Mouse (Mus musculus): ENCODE measurements around the gene Taf3.

Gene Taf3

DNA sequence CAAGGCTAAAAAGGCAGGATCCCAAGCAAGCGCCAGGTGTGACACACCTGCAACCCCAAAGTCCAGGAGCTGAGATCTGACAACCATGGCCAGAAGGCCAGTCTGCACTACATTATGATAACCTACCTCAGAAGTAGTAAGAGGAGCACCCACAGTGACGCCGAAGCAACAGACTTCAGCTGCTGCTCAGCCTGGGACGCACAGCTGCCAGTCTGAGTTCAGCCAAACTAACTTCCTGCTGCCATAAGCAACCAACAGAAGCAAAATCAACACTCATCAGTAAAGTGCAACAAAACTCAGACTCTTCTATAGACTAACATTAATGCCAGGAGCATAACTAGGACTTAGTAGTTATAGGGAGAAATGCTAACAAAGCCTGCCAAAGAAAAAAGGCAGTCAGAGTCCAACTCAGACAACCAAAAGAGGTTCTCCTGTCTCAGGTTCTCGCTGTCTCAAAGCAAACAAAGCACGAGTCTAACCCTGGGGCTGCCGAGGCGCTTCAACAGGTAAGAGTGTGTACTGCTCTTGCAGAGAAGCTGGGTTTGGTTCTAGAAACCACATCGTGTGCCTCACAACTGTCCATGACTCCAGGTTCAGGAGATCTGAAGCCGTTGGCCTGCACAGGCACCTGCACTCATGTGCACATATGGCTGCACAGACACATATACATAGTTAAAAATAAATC lies 33.3 kb downstream of the Taf3 start:
- no peak for DNase-seq (ENCODE audit: low read depth in 1 of 2, low spot score in 2 of 2)

DNA sequence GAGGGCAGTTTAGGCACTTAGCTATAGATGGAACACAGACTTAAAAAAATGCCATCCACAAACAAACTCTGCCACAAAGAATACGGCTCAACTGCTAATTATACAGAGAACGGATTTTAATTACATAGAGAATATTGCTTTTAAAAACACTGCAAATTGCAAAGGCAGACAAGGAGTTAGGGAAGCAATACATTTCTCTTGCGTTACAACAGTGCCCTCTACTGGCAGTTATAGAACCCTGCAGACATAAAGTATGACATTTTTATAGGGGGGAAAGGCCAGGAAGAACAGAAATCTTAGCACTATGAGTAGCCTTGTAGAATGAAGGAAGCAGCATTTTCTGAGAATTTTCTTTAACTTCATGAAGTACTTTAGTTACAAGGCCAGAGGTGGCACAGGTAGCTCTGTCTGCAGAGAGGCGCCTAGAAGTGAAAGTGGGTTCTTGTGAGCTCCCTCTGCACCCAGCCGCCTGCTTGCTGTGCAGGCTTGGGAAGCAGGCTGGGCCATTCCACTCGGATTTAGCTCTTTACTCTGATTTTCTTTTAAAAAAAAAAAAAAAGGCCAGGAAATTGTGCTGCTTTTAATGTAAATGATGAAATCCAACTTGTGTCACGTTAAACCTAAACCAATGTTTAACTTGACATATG lies 38.0 kb downstream of the Taf3 start:
- DNase-seq (ENCODE audit: low read depth in 1 of 2, low spot score in 2 of 2): no peak

DNA sequence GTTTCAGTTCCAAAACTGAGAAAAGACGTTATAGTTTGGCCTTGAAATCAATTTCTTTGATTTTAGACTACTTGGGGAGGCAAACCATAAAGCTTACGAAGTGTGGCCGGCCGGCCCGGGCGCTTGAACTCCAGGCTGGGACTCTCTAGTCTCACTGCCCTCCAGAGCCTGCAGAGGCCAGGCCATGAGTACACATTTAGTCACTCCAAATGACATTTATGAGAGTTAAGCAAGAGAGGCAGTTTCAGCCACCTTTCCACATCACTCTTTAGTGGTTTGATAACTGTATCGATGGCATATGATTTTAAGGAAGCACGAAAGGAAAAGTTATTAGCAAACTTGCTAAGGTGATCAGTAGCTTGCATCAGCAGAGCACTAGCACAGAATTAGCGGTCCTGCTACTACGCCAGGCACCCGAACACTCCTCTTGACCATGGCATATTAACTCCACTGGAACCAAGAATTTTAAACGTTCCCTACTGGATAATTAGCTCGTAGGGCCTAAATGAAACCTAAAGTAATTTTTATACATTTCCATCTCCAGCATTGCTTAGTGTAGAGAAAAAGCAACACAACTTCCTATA lies 38.6 kb downstream of the Taf3 start:
- DNase-seq (ENCODE audit: low read depth in 1 of 2, low spot score in 2 of 2): no peak

- DNase-seq (ENCODE audit: low read depth in 1 of 2, low spot score in 2 of 2): no peak
These were observed 39.8 kb downstream of the Taf3 start for GRCm38 (mm10) chr2:10008593-10008992.

- DNase-seq (ENCODE audit: low read depth in 1 of 2, low spot score in 2 of 2): no peak
These were observed 43.3 kb downstream of the Taf3 start for GRCm38 (mm10) chr2:10004960-10005621.

GRCm38 (mm10) chr2:10003358-10003757 lies 45.0 kb downstream of the Taf3 start:
- no peak for DNase-seq (ENCODE audit: low read depth in 1 of 2, low spot score in 2 of 2)

DNA sequence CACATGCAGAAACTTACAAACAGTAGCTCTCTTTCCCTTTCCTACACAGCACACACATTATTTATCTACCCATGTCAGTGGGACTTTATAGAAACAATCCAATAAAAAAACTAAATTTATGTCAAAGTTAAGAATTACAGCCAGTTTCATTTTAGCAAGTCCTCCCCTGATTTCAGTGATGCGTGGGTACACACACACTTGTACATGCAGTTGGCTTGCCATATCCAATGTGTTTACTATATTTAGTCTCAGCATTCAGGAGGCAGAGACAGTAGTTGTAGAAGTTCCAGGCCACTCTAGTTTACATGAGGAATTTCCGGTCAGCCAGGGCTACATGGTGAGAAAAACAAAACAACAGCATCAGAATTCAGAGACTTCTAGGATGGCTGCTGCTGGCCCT lies 46.8 kb downstream of the Taf3 start:
- DNase-seq (ENCODE audit: low read depth in 1 of 2, low spot score in 2 of 2): no peak

GRCm38 (mm10) chr2:9997535-9997934 lies 50.9 kb downstream of the Taf3 start:
- no peak for DNase-seq (ENCODE audit: low read depth in 1 of 2, low spot score in 2 of 2)

GRCm38 (mm10) chr2:9996111-9996510 lies 52.3 kb downstream of the Taf3 start:
- DNase-seq (ENCODE audit: low read depth in 1 of 2, low spot score in 2 of 2): no peak

- DNase-seq (ENCODE audit: low read depth in 1 of 2, low spot score in 2 of 2): no peak
These were observed 57.6 kb downstream of the Taf3 start for GRCm38 (mm10) chr2:9990690-9991229.

DNA sequence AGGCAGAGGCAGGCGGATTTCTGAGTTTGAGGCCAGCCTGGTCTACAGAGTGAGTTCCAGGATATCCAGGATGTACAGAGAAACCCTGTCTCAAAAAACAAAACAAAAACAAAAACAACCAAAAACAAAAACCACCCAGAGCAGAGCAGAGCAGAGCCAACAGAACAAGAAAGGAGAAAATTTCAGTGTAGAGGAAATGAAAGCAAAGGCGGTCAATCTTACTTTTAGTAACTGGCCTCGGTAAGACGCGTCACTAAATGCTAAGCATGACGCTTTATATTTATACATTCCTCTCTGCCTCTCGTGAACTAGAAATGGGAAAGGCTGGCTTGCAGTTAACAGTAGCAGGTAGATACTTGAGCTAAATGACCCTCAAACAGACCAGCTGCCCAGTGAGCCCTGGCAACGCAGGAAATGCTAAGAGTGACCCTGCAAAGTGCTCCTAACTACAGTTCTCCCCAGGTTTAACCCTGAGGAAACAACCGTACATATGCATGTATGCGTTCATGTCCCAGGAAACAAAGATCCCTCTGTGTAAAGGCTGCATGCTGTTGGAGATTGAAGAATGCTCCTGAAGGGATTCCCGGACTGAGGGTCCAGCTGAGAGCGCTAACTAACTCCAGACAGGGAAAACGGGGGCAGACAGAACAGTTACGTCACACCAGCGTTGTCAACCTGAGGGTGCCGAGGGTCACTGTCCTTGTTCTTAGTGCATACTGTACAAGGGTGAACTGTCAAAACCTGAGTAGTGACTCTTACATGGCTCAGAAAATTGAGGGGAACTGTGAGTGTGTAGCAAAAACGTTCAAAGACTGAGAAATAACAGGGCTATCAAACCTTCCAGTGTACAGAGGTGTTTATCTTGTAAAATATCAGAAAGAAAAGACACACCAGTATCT lies 58.5 kb downstream of the Taf3 start:
- DNase-seq (ENCODE audit: low read depth in 1 of 2, low spot score in 2 of 2): no peak

GRCm38 (mm10) chr2:9988290-9988689 lies 60.1 kb downstream of the Taf3 start:
- no peak for DNase-seq (ENCODE audit: low read depth in 1 of 2, low spot score in 2 of 2)

GRCm38 (mm10) chr2:9985979-9986447 lies 62.4 kb downstream of the Taf3 start:
- DNase-seq (ENCODE audit: low read depth in 1 of 2, low spot score in 2 of 2): no peak

DNA sequence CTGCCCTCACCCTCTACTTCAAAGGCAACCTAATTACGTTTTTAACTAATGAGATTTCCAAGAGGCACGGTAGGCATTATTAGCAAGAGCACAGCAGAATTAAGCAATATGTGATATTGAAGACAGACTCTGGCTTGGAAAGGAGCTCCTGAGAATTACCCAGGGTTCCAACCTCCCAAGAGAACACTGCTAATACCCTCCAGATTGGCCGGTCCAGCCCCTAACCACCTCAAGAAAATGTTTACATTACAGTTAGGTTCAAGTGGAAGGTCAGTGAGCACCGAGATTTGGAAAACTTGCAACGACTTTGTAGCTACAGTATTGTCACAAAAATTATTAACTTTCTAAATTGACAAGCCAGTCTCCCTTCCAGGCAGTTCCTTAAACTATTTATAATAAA lies 66.0 kb downstream of the Taf3 start:
- DNase-seq (ENCODE audit: low read depth in 1 of 2, low spot score in 2 of 2): no peak

- DNase-seq (ENCODE audit: low read depth in 1 of 2, low spot score in 2 of 2): no peak
These were observed 76.5 kb downstream of the Taf3 start for GRCm38 (mm10) chr2:9971927-9972326.

DNA sequence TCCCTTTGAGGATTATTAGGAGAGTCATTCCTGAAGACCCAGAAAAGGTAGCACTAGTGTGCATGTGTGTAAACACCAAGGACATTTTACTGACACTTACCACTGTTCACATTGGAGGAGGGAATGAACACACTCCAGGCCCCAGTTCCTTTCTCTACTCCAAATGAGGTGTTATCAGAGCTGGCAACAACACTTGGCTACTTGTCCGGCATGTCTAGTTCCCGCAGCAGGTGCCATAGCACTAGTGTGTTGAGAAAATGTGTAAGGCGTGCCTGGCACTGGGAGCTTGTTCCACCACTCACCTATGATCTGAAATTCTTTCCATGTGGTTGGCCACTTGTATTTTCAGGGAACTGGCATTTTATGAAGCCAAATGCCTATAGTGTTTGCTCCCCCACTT lies 77.8 kb downstream of the Taf3 start:
- DNase-seq (ENCODE audit: low read depth in 1 of 2, low spot score in 2 of 2): no peak

GRCm38 (mm10) chr2:9970178-9970577 lies 78.2 kb downstream of the Taf3 start:
- no peak for DNase-seq (ENCODE audit: low read depth in 1 of 2, low spot score in 2 of 2)

GRCm38 (mm10) chr2:9969734-9970133 lies 78.7 kb downstream of the Taf3 start:
- no peak for DNase-seq (ENCODE audit: low read depth in 1 of 2, low spot score in 2 of 2)

GRCm38 (mm10) chr2:9966634-9967033 lies 81.8 kb downstream of the Taf3 start:
- DNase-seq (ENCODE audit: low read depth in 1 of 2, low spot score in 2 of 2): no peak

DNA sequence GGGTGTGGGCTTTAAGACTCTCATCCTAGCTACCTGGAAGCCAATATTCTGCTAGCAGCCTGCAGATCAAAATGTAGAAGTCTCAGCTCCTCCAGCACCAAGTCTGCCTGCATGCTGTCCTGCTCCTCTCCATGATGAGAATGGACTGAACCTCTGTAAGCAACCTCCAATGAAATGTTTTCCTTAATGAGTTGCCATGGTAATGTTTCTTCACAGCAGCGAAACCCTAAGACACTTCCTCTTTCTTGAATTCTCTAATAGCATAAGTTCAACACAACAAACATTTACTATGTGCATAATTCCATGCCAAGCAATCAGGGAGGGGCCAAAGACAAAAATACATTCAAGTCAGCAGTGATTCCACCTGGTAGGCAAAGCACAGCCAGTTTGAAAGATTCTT lies 82.8 kb downstream of the Taf3 start:
- no peak for DNase-seq (ENCODE audit: low read depth in 1 of 2, low spot score in 2 of 2)

GRCm38 (mm10) chr2:9962871-9963270 lies 85.5 kb downstream of the Taf3 start:
- no peak for DNase-seq (ENCODE audit: low read depth in 1 of 2, low spot score in 2 of 2)

All from monocyte, adult 2 months (primary cell).